Mouse (Mus musculus) hindbrain, embryonic 15.5 days (tissue): ENCODE measurements at regions not wholly inside any gene's neighbourhood (a gene's known extent, or its start where the extent isn't known, plus 50 kb on each side); places are given as distances from the start of the nearest gene placed in this dataset.

Experiments
- ATAC-seq: fragments of 200-750 bp; cut with Nextera tagmentation; 2 replicates; pipeline ENCODE4 v1.8.0; 2017; ENCODE audit warnings: low read depth, moderate number of reproducible peaks, moderate TSS enrichment; ENCODE audit not compliant: low FRiP score
- H3K27ac ChIP-seq: fragments of 300-500 bp; sonication (generic); replicated peaks from 2 replicates; pipeline ENCODE4 v1.5.1; 2015; ENCODE audit warnings: mild to moderate bottlenecking, inconsistent platforms
- H3K27me3 ChIP-seq: fragments of 300-500 bp; sonication (generic); 2 replicates; pipeline ENCODE4 v1.6.1; 2015; ENCODE audit warnings: control low read depth, inconsistent platforms
- H3K36me3 ChIP-seq: fragments of 300-500 bp; sonication (generic); 2 replicates; pipeline ENCODE4 v1.6.1; 2015; ENCODE audit warnings: control low read depth, inconsistent platforms
- H3K4me1 ChIP-seq: fragments of 300-500 bp; sonication (generic); replicated peaks from 2 replicates; pipeline ENCODE4 v1.6.1; 2015; ENCODE audit warnings: control low read depth, inconsistent platforms
- H3K4me2 ChIP-seq: fragments of 300-500 bp; sonication (generic); 2 replicates; pipeline ENCODE4 v1.6.1; 2015; ENCODE audit warnings: moderate library complexity, mild to moderate bottlenecking, inconsistent platforms
- H3K4me3 ChIP-seq: fragments of 300-500 bp; sonication (generic); 2 replicates; pipeline ENCODE4 v1.5.1; 2015; ENCODE audit warnings: mild to moderate bottlenecking, inconsistent platforms
- H3K9ac ChIP-seq: fragments of 300-500 bp; sonication (generic); 2 replicates; pipeline ENCODE4 v1.6.1; 2015; ENCODE audit warnings: inconsistent platforms
- H3K9me3 ChIP-seq: fragments of 300-500 bp; sonication (generic); 2 replicates; pipeline ENCODE4 v1.6.1; 2016; ENCODE audit warnings: control low read depth, inconsistent platforms
- WGBS: fragments of 180-500 bp; shearing (Covaris S2); methylation state at CpG from one replicate; pipeline ENCODE4 v1.1.7; 2015; 5-methylcytosine and 5-hydroxymethylcytosine counted together

- no peaks in the 10 kb centered on the region for H3K9me3 ChIP-seq
- peaks cover 7% of the 10 kb centered on the region; the same call in 1 of the 2 replicates for H3K4me1 ChIP-seq
- H3K27me3 ChIP-seq: no peaks in the 10 kb centered on the region
- H3K4me2 ChIP-seq: no peak overlapping the region
- no peaks in the 10 kb centered on the region for H3K36me3 ChIP-seq
- H3K4me3 ChIP-seq: no peak overlapping the region
- no peak overlapping the region for H3K27ac ChIP-seq
- no peak for ATAC-seq
- WGBS: 75% methylated on average over 5 of the region's 5 CpGs
- no peak overlapping the region for H3K9ac ChIP-seq
Observed at GRCm38 (mm10) chr7:125188986-125189385, 255.5 kb upstream of the Kdm8 start.

GRCm38 (mm10) chr7:125190067-125190466 lies 254.4 kb upstream of the Kdm8 start:
- peaks cover 7% of the 10 kb centered on the region; the same call in 1 of the 2 replicates for H3K4me1 ChIP-seq
- no peak overlapping the region for H3K4me3 ChIP-seq
- H3K9ac ChIP-seq: no peak overlapping the region
- no peaks in the 10 kb centered on the region for H3K36me3 ChIP-seq
- 86% methylated on average over 6 of the region's 6 CpGs for WGBS
- no peak overlapping the region for H3K4me2 ChIP-seq
- no peaks in the 10 kb centered on the region for H3K27me3 ChIP-seq
- ATAC-seq: no peak
- H3K27ac ChIP-seq: no peak overlapping the region
- no peaks in the 10 kb centered on the region for H3K9me3 ChIP-seq

GRCm38 (mm10) chr7:125191313-125191712 lies 253.2 kb upstream of the Kdm8 start:
- no peaks in the 10 kb centered on the region for H3K9me3 ChIP-seq
- H3K27ac ChIP-seq: no peak overlapping the region
- H3K27me3 ChIP-seq: no peaks in the 10 kb centered on the region
- no peak overlapping the region for H3K9ac ChIP-seq
- no peak for ATAC-seq
- no peak overlapping the region for H3K4me2 ChIP-seq
- peaks cover 7% of the 10 kb centered on the region; the same call in 1 of the 2 replicates for H3K4me1 ChIP-seq
- H3K36me3 ChIP-seq: no peaks in the 10 kb centered on the region
- no peak overlapping the region for H3K4me3 ChIP-seq

GRCm38 (mm10) chr7:125211346-125211973 lies 233.0 kb upstream of the Kdm8 start:
- no peak overlapping the region for H3K27ac ChIP-seq
- WGBS: 51% methylated on average over 6 of the region's 6 CpGs
- H3K9me3 ChIP-seq: no peaks in the 10 kb centered on the region
- H3K4me1 ChIP-seq: no peaks in the 10 kb centered on the region
- peak; percentile 42; the same call in 1 of the 2 replicates for ATAC-seq
- H3K4me3 ChIP-seq: no peak overlapping the region
- H3K4me2 ChIP-seq: no peak overlapping the region
- H3K27me3 ChIP-seq: no peaks in the 10 kb centered on the region
- H3K9ac ChIP-seq: no peak overlapping the region
- no peaks in the 10 kb centered on the region for H3K36me3 ChIP-seq

GRCm38 (mm10) chr7:125214036-125214435 lies 230.4 kb upstream of the Kdm8 start:
- Histone ChIP-seq H3K4me3 (no peak overlapping the region), H3K4me2 (no peak overlapping the region), H3K36me3 (no peaks in the 10 kb centered on the region), H3K9ac (no peak overlapping the region), H3K9me3 (no peaks in the 10 kb centered on the region), H3K27ac (no peak overlapping the region), H3K27me3 (no peaks in the 10 kb centered on the region), H3K4me1 (no peaks in the 10 kb centered on the region)
- no peak for ATAC-seq
- 80% methylated on average over 6 of the region's 6 CpGs for WGBS

GRCm38 (mm10) chr7:125217630-125218029 lies 226.8 kb upstream of the Kdm8 start:
- Histone ChIP-seq H3K4me1 (no peaks in the 10 kb centered on the region), H3K27me3 (no peaks in the 10 kb centered on the region), H3K9me3 (no peaks in the 10 kb centered on the region), H3K4me2 (no peak overlapping the region), H3K9ac (no peak overlapping the region), H3K36me3 (no peaks in the 10 kb centered on the region), H3K4me3 (no peak overlapping the region), H3K27ac (no peak overlapping the region)
- WGBS: 86% methylated on average over 4 of the region's 4 CpGs
- no peak for ATAC-seq

GRCm38 (mm10) chr7:125222684-125223083 lies 221.8 kb upstream of the Kdm8 start:
- no peak for ATAC-seq
- no peaks in the 10 kb centered on the region for H3K36me3 ChIP-seq
- no peak overlapping the region for H3K4me3 ChIP-seq
- H3K27ac ChIP-seq: no peak overlapping the region
- H3K4me1 ChIP-seq: no peaks in the 10 kb centered on the region
- WGBS: 90% methylated on average over 1 of the region's 1 CpGs
- no peaks in the 10 kb centered on the region for H3K9me3 ChIP-seq
- no peak overlapping the region for H3K4me2 ChIP-seq
- H3K27me3 ChIP-seq: no peaks in the 10 kb centered on the region
- H3K9ac ChIP-seq: no peak overlapping the region

- 28% methylated on average over 7 of the region's 7 CpGs for WGBS
- no peak overlapping the region for H3K4me2 ChIP-seq
- H3K9me3 ChIP-seq: no peaks in the 10 kb centered on the region
- no peaks in the 10 kb centered on the region for H3K27me3 ChIP-seq
- H3K9ac ChIP-seq: no peak overlapping the region
- H3K4me3 ChIP-seq: no peak overlapping the region
- ATAC-seq: no peak
- H3K36me3 ChIP-seq: no peaks in the 10 kb centered on the region
- peaks cover 6% of the 10 kb centered on the region; the same call in 1 of the 2 replicates for H3K4me1 ChIP-seq
- no peak overlapping the region for H3K27ac ChIP-seq
Observed at GRCm38 (mm10) chr7:125234911-125235310, 209.6 kb upstream of the Kdm8 start.

GRCm38 (mm10) chr7:125237026-125237425 lies 207.4 kb upstream of the Kdm8 start:
- H3K9ac ChIP-seq: no peak overlapping the region
- H3K36me3 ChIP-seq: no peaks in the 10 kb centered on the region
- peaks cover 6% of the 10 kb centered on the region; the same call in 1 of the 2 replicates for H3K4me1 ChIP-seq
- WGBS: 85% methylated on average over 3 of the region's 3 CpGs
- H3K27ac ChIP-seq: no peak overlapping the region
- no peaks in the 10 kb centered on the region for H3K27me3 ChIP-seq
- H3K4me3 ChIP-seq: no peak overlapping the region
- ATAC-seq: no peak
- H3K4me2 ChIP-seq: no peak overlapping the region
- no peaks in the 10 kb centered on the region for H3K9me3 ChIP-seq

GRCm38 (mm10) chr7:125243021-125243420 lies 201.5 kb upstream of the Kdm8 start:
- no peaks in the 10 kb centered on the region for H3K4me1 ChIP-seq
- 79% methylated on average over 3 of the region's 3 CpGs for WGBS
- no peak overlapping the region for H3K4me2 ChIP-seq
- H3K27ac ChIP-seq: no peak overlapping the region
- no peaks in the 10 kb centered on the region for H3K27me3 ChIP-seq
- H3K9ac ChIP-seq: no peak overlapping the region
- no peaks in the 10 kb centered on the region for H3K36me3 ChIP-seq
- no peaks in the 10 kb centered on the region for H3K9me3 ChIP-seq
- H3K4me3 ChIP-seq: no peak overlapping the region
- ATAC-seq: no peak

- H3K4me2 ChIP-seq: no peak overlapping the region
- no peaks in the 10 kb centered on the region for H3K27me3 ChIP-seq
- no peaks in the 10 kb centered on the region for H3K9me3 ChIP-seq
- no peak overlapping the region for H3K4me3 ChIP-seq
- no peak for ATAC-seq
- H3K36me3 ChIP-seq: no peaks in the 10 kb centered on the region
- no peak overlapping the region for H3K27ac ChIP-seq
- no peak overlapping the region for H3K9ac ChIP-seq
- peaks cover 10% of the 10 kb centered on the region; the same call in 1 of the 2 replicates for H3K4me1 ChIP-seq
- 89% methylated on average over 3 of the region's 3 CpGs for WGBS
Observed at GRCm38 (mm10) chr7:125248386-125248785, 196.1 kb upstream of the Kdm8 start.

GRCm38 (mm10) chr7:125250385-125250784 lies 194.1 kb upstream of the Kdm8 start:
- H3K4me2 ChIP-seq: no peak overlapping the region
- no peak overlapping the region for H3K27ac ChIP-seq
- H3K4me3 ChIP-seq: no peak overlapping the region
- no peaks in the 10 kb centered on the region for H3K36me3 ChIP-seq
- WGBS: 84% methylated on average over 2 of the region's 2 CpGs
- ATAC-seq: no peak
- H3K27me3 ChIP-seq: no peaks in the 10 kb centered on the region
- no peak overlapping the region for H3K9ac ChIP-seq
- H3K4me1 ChIP-seq: peaks cover 10% of the 10 kb centered on the region; the same call in 1 of the 2 replicates
- H3K9me3 ChIP-seq: no peaks in the 10 kb centered on the region
